Mouse (Mus musculus) myocyte (in vitro differentiated cells): ENCODE results near the gene Amhr2.

Experiments used
- CEBPB ChIP-seq: IDR thresholded peaks from 2 replicates; pipeline ENCODE4 v1.6.1; 2011; ENCODE audit warnings: mild to moderate bottlenecking, moderate library complexity; ENCODE audit not compliant: poor library complexity, insufficient read depth, severe bottlenecking
- E2F4 ChIP-seq: IDR thresholded peaks from one replicate; pipeline ENCODE4 v1.6.1; 2011; ENCODE audit warnings: mild to moderate bottlenecking, control low read depth, moderate library complexity; ENCODE audit not compliant: insufficient read depth
- MYOG ChIP-seq, 3 experiments: IDR thresholded peaks; one replicate each; pipeline ENCODE4 v1.6.1; 2011; ENCODE audit warnings: control low read depth in 2 of 3, low read depth in 2 of 3, mild to moderate bottlenecking in 2 of 3; ENCODE audit not compliant: insufficient read length in 2 of 3, control insufficient read depth in 1 of 3, insufficient read depth in 1 of 3
- POLR2A ChIP-seq: IDR thresholded peaks from one replicate; pipeline ENCODE4 v1.6.1; 2011; ENCODE audit warnings: low read depth, mild to moderate bottlenecking, control low read depth, moderate library complexity; ENCODE audit not compliant: insufficient read length
- TCF12 ChIP-seq: IDR thresholded peaks from one replicate; pipeline ENCODE4 v1.6.1; 2011; ENCODE audit warnings: mild to moderate bottlenecking, control low read depth; ENCODE audit not compliant: poor library complexity, insufficient read depth, severe bottlenecking

GRCm38 (mm10) chr15:102470183-102470604 is 25.0 kb downstream of the Amhr2 start, which contains the start of gene Pcbp2:
- TF ChIP-seq POLR2A = peak; percentile 64
- TF ChIP-seq TCF12 = no peak
- TF ChIP-seq CEBPB = no peak
- peak; percentile 52 for TF ChIP-seq E2F4
- peak in 2 of 3 experiments; percentile 15 to 64 for TF ChIP-seq MYOG (IDR thresholded peaks at IDR 0.05; ENCODE audit: control insufficient read depth in 1 of 3, insufficient read depth in 1 of 3, insufficient read length in 2 of 3, low read depth in 2 of 3)
